Mouse (Mus musculus) midbrain, postnatal 0 days (tissue): ENCODE data around the gene Olfr695. TPM values are rescaled to one million over a fixed set of nuclear protein-coding genes. Genes with fewer than 3 reads are reported as not detected.
"Not testable (repeated sequence)": the region's sequence is repeated elsewhere in the genome, so short reads cannot be mapped to it uniquely, and the experiment has no call there.

Experiments
- ATAC-seq: fragments of 200-750 bp; cut with Nextera tagmentation; 2 replicates; pipeline ENCODE4 v1.8.0; 2017; ENCODE audit warnings: moderate number of reproducible peaks, mild to moderate bottlenecking, moderate TSS enrichment, moderate library complexity; ENCODE audit not compliant: low FRiP score
- DNase-seq: peaks from one replicate; pipeline ENCODE4 v3.0.0-alpha.2; 2015; ENCODE audit warnings: low spot score
- H3K27ac ChIP-seq: fragments of 300-500 bp; sonication (generic); 2 replicates; pipeline ENCODE4 v1.5.1; 2014; ENCODE audit warnings: low read depth, mild to moderate bottlenecking, low read length, mixed read lengths
- H3K27me3 ChIP-seq: fragments of 300-500 bp; sonication (generic); 2 replicates; pipeline ENCODE4 v1.6.1; 2014; ENCODE audit warnings: low read length, control low read depth, mixed read lengths; ENCODE audit not compliant: insufficient read depth
- H3K36me3 ChIP-seq: fragments of 300-500 bp; sonication (generic); 2 replicates; pipeline ENCODE4 v1.6.1; 2014; ENCODE audit warnings: low read length, control low read depth, mixed read lengths; ENCODE audit not compliant: insufficient read depth
- H3K4me1 ChIP-seq: fragments of 300-500 bp; sonication (generic); 2 replicates; pipeline ENCODE4 v1.6.1; 2014; ENCODE audit warnings: mild to moderate bottlenecking, control low read depth, antibody characterized with exemption, low read length, mixed read lengths; ENCODE audit not compliant: insufficient read depth
- H3K4me2 ChIP-seq: fragments of 300-500 bp; sonication (generic); 2 replicates; pipeline ENCODE4 v1.6.1; 2014; ENCODE audit warnings: low read depth, mild to moderate bottlenecking, low read length, mixed read lengths; ENCODE audit not compliant: poor library complexity, severe bottlenecking
- H3K4me3 ChIP-seq: fragments of 300-500 bp; sonication (generic); 2 replicates; pipeline ENCODE4 v1.5.1; 2014; ENCODE audit warnings: low read depth, mild to moderate bottlenecking, low read length, moderate library complexity
- H3K9ac ChIP-seq: fragments of 300-500 bp; sonication (generic); replicated peaks from 2 replicates; pipeline ENCODE4 v1.6.1; 2014; ENCODE audit warnings: mild to moderate bottlenecking, low read length, moderate library complexity, mixed read lengths; ENCODE audit not compliant: poor library complexity, severe bottlenecking
- H3K9me3 ChIP-seq: fragments of 300-500 bp; sonication (generic); 2 replicates; pipeline ENCODE4 v1.6.1; 2016; ENCODE audit warnings: low read length, control low read depth
- CTCF ChIP-seq: IDR thresholded peaks from 2 replicates; pipeline ENCODE4 v1.5.1; 2016; ENCODE audit warnings: antibody characterized with exemption, mild to moderate bottlenecking
- WGBS: fragments of 180-500 bp; shearing (Covaris S2); extraction: QIAGEN DNeasy Blood & Tissue Kit; methylation state at CpG from one replicate; pipeline ENCODE4 v1.1.7; 2014; 5-methylcytosine and 5-hydroxymethylcytosine counted together
- polyA plus RNA-seq: library from polyadenylated mRNA; unstranded; fragments of >200 nt; fragmentation: Nextera tagmentation; extraction: Ambion mirVana; gene quantifications from 2 replicates; pipeline ENCODE4 v1.2.1, GENCODE M21; 2015
- total RNA-seq: library from RNA; depleted of rRNA; stranded (reverse); fragments of >200 nt; gene quantifications from 2 replicates; pipeline ENCODE4 v1.2.3, GENCODE M21; 2014

The Olfr695 gene
- total and polyA plus RNA-seq, 2 experiments from 2014 or later, result not detected

- DNase-seq (no peak), ATAC-seq (no peak)
- Histone ChIP-seq H3K9ac (no peak overlapping the region), H3K27ac (no peak overlapping the region), H3K36me3 (no peaks in the 10 kb centered on the region), H3K4me3 (no peak overlapping the region), H3K4me2 (no peak overlapping the region), H3K27me3 (no peaks in the 10 kb centered on the region), H3K9me3 (no peaks in the 10 kb centered on the region), H3K4me1 (no peaks in the 10 kb centered on the region)
- no peak for TF ChIP-seq CTCF
Measured at GRCm38 (mm10) chr7:106737028-106737427, 20.8 kb upstream of the Olfr695 start.

DNA sequence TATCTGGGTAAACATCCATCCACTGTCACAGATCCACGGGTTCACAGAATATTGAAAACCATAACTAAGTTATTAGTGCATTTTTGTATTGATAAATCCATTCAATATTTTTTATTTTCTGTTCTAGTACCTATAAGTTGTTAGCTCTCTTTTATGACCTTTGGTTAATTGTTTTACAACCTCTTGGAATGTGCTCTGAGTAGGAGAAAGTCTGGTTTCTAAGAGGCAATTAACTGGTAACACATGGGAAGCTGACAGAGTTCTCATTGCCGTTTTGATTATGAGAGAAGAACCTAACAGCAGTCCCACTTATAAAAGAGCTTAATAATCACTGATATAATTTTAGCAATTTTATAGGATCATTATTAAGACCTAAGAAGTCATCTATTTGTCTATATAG, 17.5 kb upstream of the Olfr695 start:
- H3K4me3 ChIP-seq, result no peak overlapping the region
- DNase-seq (no peak), ATAC-seq (no peak)
- H3K4me1 ChIP-seq, result no peaks in the 10 kb centered on the region
- H3K27me3 ChIP-seq, result no peaks in the 10 kb centered on the region
- no peak overlapping the region for H3K4me2 ChIP-seq
- WGBS, result 76% methylated on average over 2 of the region's 2 CpGs
- H3K9me3 ChIP-seq, result 0 out of 2 replicates have a peak, but pooled peaks cover 4% of the 10 kb centered on the region
- H3K9ac ChIP-seq, result no peak overlapping the region
- no peak overlapping the region for H3K27ac ChIP-seq
- no peaks in the 10 kb centered on the region for H3K36me3 ChIP-seq
- no peak for TF ChIP-seq CTCF

DNA sequence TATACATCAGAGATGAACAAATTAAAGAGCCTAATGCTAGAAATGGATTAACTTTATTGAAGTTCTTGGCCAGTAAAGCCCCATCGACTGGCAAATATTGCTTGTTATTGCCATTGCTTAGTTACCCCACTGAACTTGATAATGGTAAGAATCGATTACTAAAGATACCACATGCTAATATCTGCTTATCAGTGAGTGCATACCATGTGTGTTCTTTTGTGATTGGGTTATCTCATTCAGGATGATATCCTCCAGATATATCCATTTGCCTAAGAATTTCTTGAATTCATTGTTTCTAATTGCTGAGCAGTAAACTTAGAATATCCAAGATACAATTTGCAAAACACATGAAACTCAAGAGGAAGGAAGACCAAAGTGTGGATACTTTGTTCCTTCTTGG, 9.5 kb upstream of the Olfr695 start:
- H3K36me3 ChIP-seq, H3K9ac ChIP-seq, DNase-seq, H3K4me2 ChIP-seq, H3K9me3 ChIP-seq, ATAC-seq, H3K27ac ChIP-seq, H3K27me3 ChIP-seq, H3K4me1 ChIP-seq, H3K4me3 ChIP-seq: not testable (repeated sequence)
- WGBS, result 89% methylated on average over 2 of the region's 2 CpGs

GRCm38 (mm10) chr7:106711463-106711862, 4.7 kb downstream of the Olfr695 start:
- Histone ChIP-seq H3K4me1 (no peaks in the 10 kb centered on the region), H3K9ac (no peak overlapping the region), H3K4me2 (no peak overlapping the region), H3K9me3 (no peaks in the 10 kb centered on the region), H3K4me3 (no peak overlapping the region), H3K27ac (no peak overlapping the region), H3K36me3 (no peaks in the 10 kb centered on the region), H3K27me3 (no peaks in the 10 kb centered on the region)
- ATAC-seq, result no peak
- no peak for DNase-seq
- no peak for TF ChIP-seq CTCF
- WGBS, result 92% methylated on average over 6 of the region's 6 CpGs

DNA sequence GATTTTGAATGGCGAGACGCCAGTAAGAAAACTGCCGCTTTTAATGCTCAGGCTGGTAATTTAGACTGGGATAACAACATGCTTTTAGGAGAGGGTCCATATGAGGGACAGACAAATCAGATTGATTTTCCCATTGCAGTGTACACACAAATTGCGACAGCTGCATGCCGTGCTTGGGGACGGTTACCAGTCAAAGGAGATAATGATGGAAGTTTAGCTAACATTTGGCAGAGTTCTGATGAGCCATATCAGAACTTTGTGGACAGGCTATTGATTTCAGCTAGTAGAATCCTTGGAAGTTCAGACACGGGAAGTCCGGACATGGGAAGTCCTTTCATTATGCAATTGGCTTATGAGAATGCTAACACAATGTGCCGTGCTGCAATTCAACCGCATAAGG, 8.5 kb downstream of the Olfr695 start:
- H3K4me2 ChIP-seq, H3K4me1 ChIP-seq, DNase-seq, H3K9me3 ChIP-seq, ATAC-seq, H3K27me3 ChIP-seq, H3K9ac ChIP-seq, H3K4me3 ChIP-seq, H3K27ac ChIP-seq, H3K36me3 ChIP-seq: not testable (repeated sequence)
- WGBS, result 81% methylated on average over 10 of the region's 10 CpGs

- H3K9me3 ChIP-seq, result peaks cover 3% of the 10 kb centered on the region; the same call in 1 of the 2 replicates
- H3K4me2 ChIP-seq, result no peak overlapping the region
- H3K4me3 ChIP-seq, result no peak overlapping the region
- H3K36me3 ChIP-seq, result no peaks in the 10 kb centered on the region
- H3K27me3 ChIP-seq, result no peaks in the 10 kb centered on the region
- DNase-seq, result no peak
- ATAC-seq, result no peak
- WGBS, result 83% methylated on average over 1 of the region's 1 CpGs
- no peaks in the 10 kb centered on the region for H3K4me1 ChIP-seq
- H3K27ac ChIP-seq, result no peak overlapping the region
- no peak overlapping the region for H3K9ac ChIP-seq
- no peak for TF ChIP-seq CTCF
Measured at GRCm38 (mm10) chr7:106696891-106697290, 19.3 kb downstream of the Olfr695 start.

- no peak overlapping the region for H3K4me2 ChIP-seq
- H3K27me3 ChIP-seq, result no peaks in the 10 kb centered on the region
- ATAC-seq, result no peak
- no peaks in the 10 kb centered on the region for H3K9me3 ChIP-seq
- no peaks in the 10 kb centered on the region for H3K36me3 ChIP-seq
- H3K9ac ChIP-seq, result no peak overlapping the region
- DNase-seq, result no peak
- no peak overlapping the region for H3K27ac ChIP-seq
- no peaks in the 10 kb centered on the region for H3K4me1 ChIP-seq
- no peak overlapping the region for H3K4me3 ChIP-seq
- TF ChIP-seq CTCF, result no peak
- 89% methylated on average over 3 of the region's 3 CpGs for WGBS
Measured at GRCm38 (mm10) chr7:106692976-106693375, 23.2 kb downstream of the Olfr695 start.
